Mouse (Mus musculus) limb, embryonic 11.5 days (tissue): ENCODE measurements at regions not wholly inside any gene's neighbourhood (a gene's known extent, or its start where the extent isn't known, plus 50 kb on each side); places are given as distances from the start of the nearest gene placed in this dataset.

ENCODE experiments used
- ATAC-seq: fragments of 200-750 bp; cut with Nextera tagmentation; 2 replicates; pipeline ENCODE4 v1.8.0; 2017; ENCODE audit warnings: low read depth; ENCODE audit not compliant: insufficient number of reproducible peaks, low FRiP score, low TSS enrichment
- DNase-seq: peaks from one replicate; pipeline ENCODE4 v3.0.0-alpha.2; 2015; ENCODE audit warnings: low spot score
- H3K27ac ChIP-seq: fragments of 300-500 bp; sonication (generic); replicated peaks from 2 replicates; pipeline ENCODE4 v1.5.1; 2014; ENCODE audit warnings: low read depth, mild to moderate bottlenecking, low read length
- H3K27me3 ChIP-seq: fragments of 300-500 bp; sonication (generic); 2 replicates; pipeline ENCODE4 v1.6.1; 2014; ENCODE audit warnings: mild to moderate bottlenecking, low read length, mixed read lengths; ENCODE audit not compliant: control insufficient read depth, insufficient read depth
- H3K36me3 ChIP-seq: fragments of 300-500 bp; sonication (generic); 2 replicates; pipeline ENCODE4 v1.6.1; 2014; ENCODE audit warnings: mild to moderate bottlenecking, low read length, moderate library complexity, mixed read lengths; ENCODE audit not compliant: control insufficient read depth, insufficient read depth
- H3K4me1 ChIP-seq: fragments of 300-500 bp; sonication (generic); 2 replicates; pipeline ENCODE4 v1.6.1; 2014; ENCODE audit warnings: low read length, mixed read lengths; ENCODE audit not compliant: control insufficient read depth, insufficient read depth
- H3K4me2 ChIP-seq: fragments of 300-500 bp; sonication (generic); 2 replicates; pipeline ENCODE4 v1.6.1; 2014; ENCODE audit warnings: low read depth, mild to moderate bottlenecking, moderate library complexity; ENCODE audit not compliant: severe bottlenecking
- H3K4me3 ChIP-seq: fragments of 300-500 bp; sonication (generic); 2 replicates; pipeline ENCODE4 v1.5.1; 2014; ENCODE audit warnings: low read depth, low read length
- H3K9ac ChIP-seq: fragments of 300-500 bp; sonication (generic); 2 replicates; pipeline ENCODE4 v1.6.1; 2014; ENCODE audit warnings: mild to moderate bottlenecking, low read length
- H3K9me3 ChIP-seq: fragments of 300-500 bp; sonication (generic); 2 replicates; pipeline ENCODE4 v1.6.1; 2016; ENCODE audit warnings: low read length; ENCODE audit not compliant: control insufficient read depth
- WGBS: fragments of 180-500 bp; shearing (Covaris S2); extraction: QIAGEN DNeasy Blood & Tissue Kit; methylation state at CpG from one replicate; pipeline ENCODE4 v1.1.7; 2014; 5-methylcytosine and 5-hydroxymethylcytosine counted together

- Histone ChIP-seq H3K9me3 (no peaks in the 10 kb centered on the region), H3K4me2 (no peak overlapping the region), H3K27me3 (no peaks in the 10 kb centered on the region), H3K36me3 (no peaks in the 10 kb centered on the region), H3K27ac (no peak overlapping the region), H3K9ac (no peak overlapping the region), H3K4me3 (no peak overlapping the region), H3K4me1 (peaks cover under 1% of the 10 kb centered on the region; the same call in 1 of the 2 replicates)
- 70% methylated on average over 2 of the region's 2 CpGs for WGBS
- DNase-seq (no peak), ATAC-seq (no peak)
These were observed 364.6 kb downstream of the Cog6 start for GRCm38 (mm10) chr3:52652476-52652870.

DNA sequence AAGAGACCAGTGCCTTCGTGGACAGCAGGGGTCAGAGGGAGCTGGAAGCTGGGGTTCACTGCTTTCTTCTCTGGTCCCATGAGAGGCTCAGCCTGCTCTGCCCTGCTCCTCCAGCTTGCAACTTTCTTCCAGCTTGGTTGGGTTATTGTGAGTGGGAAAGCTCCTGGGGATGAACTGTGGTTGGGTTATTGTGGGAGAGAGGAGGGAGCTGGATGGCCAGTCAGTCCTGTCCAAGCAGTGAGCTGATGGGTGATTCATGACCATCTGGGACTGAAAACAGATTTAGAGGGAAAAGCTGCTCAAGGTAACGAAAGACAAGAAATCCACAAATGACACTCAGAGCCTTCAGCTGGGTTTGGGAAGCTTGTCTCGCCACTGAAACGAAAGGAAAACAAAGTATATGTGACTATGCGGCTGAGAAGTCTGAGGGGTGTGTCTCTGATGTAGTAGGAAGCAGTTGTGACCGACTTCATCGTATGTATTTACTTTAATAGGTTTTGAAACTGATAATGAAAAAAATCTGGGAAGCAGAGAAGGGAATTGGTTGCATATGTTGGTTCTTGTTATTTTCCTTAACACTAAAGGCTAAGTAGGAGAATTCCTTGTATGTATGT is 365.1 kb downstream of the Cog6 start:
- Histone ChIP-seq H3K4me1 (peaks cover 5% of the 10 kb centered on the region), H3K27ac (no peak overlapping the region), H3K9ac (no peak overlapping the region), H3K36me3 (no peaks in the 10 kb centered on the region), H3K4me2 (no peak overlapping the region), H3K4me3 (no peak overlapping the region), H3K27me3 (no peaks in the 10 kb centered on the region), H3K9me3 (no peaks in the 10 kb centered on the region)
- WGBS, result 37% methylated on average over 7 of the region's 7 CpGs
- DNase-seq, result no peak
- no peak for ATAC-seq

DNA sequence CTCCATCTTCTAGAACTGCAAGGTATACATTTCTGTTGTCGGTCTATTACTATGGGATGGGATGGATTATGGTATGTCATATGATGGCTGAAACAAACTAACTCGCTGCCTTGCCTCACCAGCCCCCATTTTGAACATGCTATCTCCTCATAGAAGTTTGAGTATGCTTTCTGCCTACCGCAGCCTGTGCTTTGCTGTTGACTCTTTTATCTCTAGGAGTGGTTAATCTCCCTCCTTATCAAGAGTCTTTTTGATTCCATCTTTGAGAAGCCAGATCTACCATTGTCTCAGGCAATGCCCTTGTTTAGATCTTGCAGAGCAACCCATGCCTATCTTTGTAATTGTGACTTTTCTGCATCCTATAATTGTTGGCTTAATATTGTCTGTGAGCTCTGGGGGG is 367.0 kb downstream of the Cog6 start:
- ATAC-seq (no peak), DNase-seq (no peak)
- H3K36me3 ChIP-seq, result no peaks in the 10 kb centered on the region
- no peak overlapping the region for H3K9ac ChIP-seq
- 92% methylated on average over 3 of the region's 3 CpGs for WGBS
- H3K27me3 ChIP-seq, result no peaks in the 10 kb centered on the region
- H3K4me2 ChIP-seq, result no peak overlapping the region
- no peak overlapping the region for H3K4me3 ChIP-seq
- H3K27ac ChIP-seq, result no peak overlapping the region
- H3K4me1 ChIP-seq, result peaks cover 6% of the 10 kb centered on the region
- H3K9me3 ChIP-seq, result no peaks in the 10 kb centered on the region

DNA sequence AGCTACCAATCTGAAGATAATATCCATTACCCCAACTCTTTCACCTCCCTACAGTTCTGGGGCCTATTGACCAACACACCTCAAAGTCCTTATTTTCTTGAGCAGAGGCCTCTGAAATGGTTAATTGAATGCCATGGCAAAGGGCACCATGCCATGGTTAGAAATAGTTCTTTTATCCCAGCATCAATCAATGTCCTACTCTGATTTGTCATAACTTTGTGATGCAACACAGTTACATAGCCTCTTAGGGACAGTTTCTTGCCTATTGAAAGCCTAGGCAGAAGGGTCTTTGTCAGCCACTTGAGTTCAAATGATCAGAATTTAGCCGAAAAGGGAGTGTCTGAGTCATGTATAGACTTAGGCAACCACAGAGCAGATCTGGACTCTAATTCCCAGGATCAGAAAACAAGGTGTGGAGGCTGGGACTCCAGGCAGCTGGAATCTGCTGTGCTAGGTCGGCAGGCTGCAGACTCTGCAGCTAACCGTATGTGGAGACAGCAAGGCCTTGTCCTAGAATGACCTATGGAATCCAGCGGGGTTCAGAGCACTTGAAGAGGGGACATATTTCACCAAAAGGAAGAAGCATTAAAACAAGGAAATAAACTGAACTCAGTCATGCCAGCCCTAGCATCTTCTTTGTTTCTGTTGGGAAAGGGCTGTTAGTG is 368.1 kb downstream of the Cog6 start:
- no peak overlapping the region for H3K9ac ChIP-seq
- H3K27me3 ChIP-seq, result no peaks in the 10 kb centered on the region
- H3K4me3 ChIP-seq, result no peak overlapping the region
- H3K36me3 ChIP-seq, result no peaks in the 10 kb centered on the region
- H3K9me3 ChIP-seq, result no peaks in the 10 kb centered on the region
- peaks cover 14% of the 10 kb centered on the region for H3K4me1 ChIP-seq
- no peak overlapping the region for H3K27ac ChIP-seq
- no peak overlapping the region for H3K4me2 ChIP-seq
- ATAC-seq (no peak), DNase-seq (no peak)
- WGBS, result 83% methylated on average over 4 of the region's 4 CpGs

- ATAC-seq (no peak), DNase-seq (no peak)
- Histone ChIP-seq H3K9ac (no peak overlapping the region), H3K9me3 (no peaks in the 10 kb centered on the region), H3K4me2 (no peak overlapping the region), H3K27me3 (no peaks in the 10 kb centered on the region), H3K36me3 (no peaks in the 10 kb centered on the region), H3K27ac (no peak overlapping the region), H3K4me1 (peaks cover 14% of the 10 kb centered on the region), H3K4me3 (no peak overlapping the region)
- WGBS, result 92% methylated on average over 5 of the region's 5 CpGs
These were observed 369.1 kb downstream of the Cog6 start for GRCm38 (mm10) chr3:52647900-52648299.

DNA sequence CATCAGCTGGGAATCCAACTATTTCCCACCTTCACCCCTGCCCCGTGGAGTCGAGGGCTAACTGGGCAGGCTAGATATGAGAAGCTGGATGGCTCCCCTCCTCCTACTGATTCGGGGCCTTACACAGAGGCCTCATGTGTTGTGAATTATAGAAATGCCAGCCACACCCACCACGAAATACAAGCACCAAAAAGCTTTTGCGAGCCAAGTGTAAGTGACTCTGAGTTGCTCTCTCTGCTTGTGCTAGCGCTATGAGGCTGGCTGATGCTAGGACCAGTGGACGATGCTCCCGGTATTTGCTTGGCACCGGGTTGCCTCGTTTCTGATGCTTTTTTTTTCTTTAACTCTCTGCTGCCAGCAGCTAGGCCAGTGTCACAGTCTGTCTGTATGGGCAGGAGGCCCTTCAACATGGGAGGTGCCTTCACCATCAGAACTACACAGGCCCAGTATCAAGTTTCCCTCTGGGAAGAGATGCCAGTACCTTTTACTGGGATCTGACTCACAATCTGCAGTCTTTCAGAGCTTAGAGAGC is 369.8 kb downstream of the Cog6 start:
- H3K9me3 ChIP-seq, result no peaks in the 10 kb centered on the region
- H3K4me1 ChIP-seq, result peaks cover 14% of the 10 kb centered on the region
- H3K4me3 ChIP-seq, result no peak overlapping the region
- WGBS, result 62% methylated on average over 10 of the region's 10 CpGs
- ATAC-seq, result no peak
- H3K27ac ChIP-seq, result no peak overlapping the region
- H3K36me3 ChIP-seq, result no peaks in the 10 kb centered on the region
- H3K4me2 ChIP-seq, result no peak overlapping the region
- peak; percentile 25 for DNase-seq
- H3K9ac ChIP-seq, result no peak overlapping the region
- no peaks in the 10 kb centered on the region for H3K27me3 ChIP-seq

DNA sequence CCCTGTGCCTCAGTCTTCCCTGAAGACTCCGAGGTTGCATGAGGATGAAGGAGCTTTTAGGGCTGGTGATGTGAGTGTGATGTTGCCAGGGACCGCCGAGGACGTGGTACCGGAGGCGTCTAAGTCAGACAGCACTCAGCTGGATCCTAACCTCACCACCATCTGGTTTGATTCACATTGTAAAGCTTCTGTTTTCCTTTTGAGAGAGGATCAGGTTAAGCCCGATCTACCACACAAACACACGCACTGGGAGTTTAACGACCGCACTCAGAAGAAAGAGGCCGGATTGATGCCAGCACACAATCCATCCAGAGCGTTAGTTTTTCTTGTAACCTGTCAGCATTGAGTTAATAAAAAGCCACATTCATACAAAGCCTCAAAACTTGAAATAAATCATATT is 371.9 kb downstream of the Cog6 start:
- ATAC-seq (no peak), DNase-seq (peak; percentile 35)
- no peaks in the 10 kb centered on the region for H3K36me3 ChIP-seq
- peaks cover 14% of the 10 kb centered on the region for H3K4me1 ChIP-seq
- 32% methylated on average over 12 of the region's 12 CpGs for WGBS
- H3K4me2 ChIP-seq, result no peak overlapping the region
- H3K4me3 ChIP-seq, result no peak overlapping the region
- H3K27me3 ChIP-seq, result no peaks in the 10 kb centered on the region
- no peak overlapping the region for H3K9ac ChIP-seq
- no peaks in the 10 kb centered on the region for H3K9me3 ChIP-seq
- H3K27ac ChIP-seq, result no peak overlapping the region

DNA sequence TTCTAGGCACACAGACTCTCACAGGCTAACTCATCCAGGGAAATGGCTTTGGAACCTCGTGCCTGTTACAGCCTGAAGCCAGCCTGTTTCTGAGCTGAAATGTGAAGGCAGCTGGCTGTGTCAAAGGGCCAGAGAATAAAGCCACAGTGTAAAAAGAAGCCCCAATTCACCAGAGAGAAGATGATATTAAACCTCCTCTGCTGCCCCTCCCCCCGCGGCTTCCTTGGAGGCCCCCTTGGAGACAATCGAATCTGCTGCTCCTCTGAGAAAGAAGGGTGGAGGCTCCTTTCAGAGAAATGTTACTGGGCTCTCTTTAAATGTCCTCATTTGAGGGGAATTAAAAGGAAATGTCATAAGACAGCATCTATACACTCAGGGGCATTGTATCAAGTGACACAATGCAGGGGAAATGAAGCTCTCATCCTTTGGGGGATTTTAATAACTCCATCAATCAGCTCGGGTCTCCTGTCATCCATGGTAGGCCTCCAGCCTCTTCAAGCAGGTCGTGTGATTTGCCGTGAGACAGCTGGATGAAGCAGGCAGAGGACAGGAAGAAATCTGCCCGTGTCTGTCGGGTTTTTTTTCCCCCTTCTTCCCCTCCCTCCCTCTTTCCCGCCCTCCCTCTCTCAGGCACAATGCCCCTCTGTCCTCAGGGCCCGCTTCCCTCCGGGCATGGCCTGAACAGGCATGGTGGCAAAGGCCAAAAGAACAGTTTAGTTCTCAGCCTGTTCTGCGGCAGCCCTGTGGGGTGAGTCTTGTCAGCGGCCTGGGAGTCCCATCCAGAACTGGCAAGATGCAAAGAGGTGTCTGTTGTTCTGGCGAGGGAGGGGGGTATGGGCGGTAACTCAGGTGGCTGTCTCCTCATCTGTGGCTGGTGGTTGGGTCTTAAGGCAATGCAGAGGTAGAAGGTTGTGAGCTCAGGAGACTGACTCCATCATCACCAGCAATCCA is 372.6 kb downstream of the Cog6 start:
- Histone ChIP-seq H3K4me3 (no peak overlapping the region), H3K4me2 (no peak overlapping the region), H3K4me1 (peaks cover 14% of the 10 kb centered on the region), H3K9me3 (no peaks in the 10 kb centered on the region), H3K9ac (no peak overlapping the region), H3K27ac (no peak overlapping the region), H3K36me3 (no peaks in the 10 kb centered on the region), H3K27me3 (no peaks in the 10 kb centered on the region)
- WGBS, result 39% methylated on average over 16 of the region's 16 CpGs
- no peak for ATAC-seq
- DNase-seq, result peak; percentile 37
